8 mouse cellular contexts compared by ENCODE assay signal in the genomic region with DNA sequence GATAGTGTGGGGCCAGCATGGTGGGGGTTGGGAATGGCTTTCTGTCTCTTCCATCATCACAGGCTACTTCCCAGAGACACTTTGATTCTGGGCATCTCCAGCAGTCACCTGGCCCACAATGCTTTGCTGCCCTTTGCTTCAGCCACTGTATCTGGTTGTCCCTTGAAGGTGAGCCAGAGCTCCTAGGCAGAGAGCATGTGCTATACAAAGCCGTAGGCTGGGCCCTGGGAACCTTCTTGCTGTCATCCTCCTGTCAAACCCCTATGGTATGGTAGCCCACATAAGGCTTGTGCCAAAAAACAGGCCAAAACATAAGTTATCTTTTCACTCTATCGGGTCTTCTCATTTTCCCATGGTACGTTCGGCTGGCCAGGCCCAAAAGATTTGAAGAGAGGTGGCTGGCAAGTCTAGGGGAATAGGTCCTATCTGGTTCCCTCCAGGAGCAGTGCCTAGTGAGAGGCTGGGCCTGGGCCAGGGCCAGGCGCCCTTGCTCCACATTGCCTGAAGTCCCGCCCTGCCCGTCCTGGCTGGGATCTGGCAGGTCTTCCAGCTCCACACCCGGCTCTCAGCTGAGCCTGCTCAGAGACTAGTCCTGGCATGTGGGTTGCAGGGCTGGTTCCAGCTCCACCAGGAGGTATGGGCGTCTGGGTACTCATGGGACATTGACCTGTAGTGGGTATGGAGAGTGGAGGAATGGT. TPM values are rescaled to one million over a fixed set of nuclear protein-coding genes. Genes with fewer than 3 reads are reported as not detected.
A peak's percentile ranks its signal among the peaks of the same experiment; 100 is the strongest.
DNase-seq lines count a peak whose midpoint lies in the region; ATAC-seq lines count a peak whose summit lies in the region.
"Had no signal": no experiment of that assay in that cellular context is flagged by ENCODE, and none has a peak within 500 bp of the region (broad histone marks: within the 10 kb centered on the region; RNA-seq: fewer than 3 reads in every experiment).

No protein-coding gene starts in this region.

- peak; percentile 26 to 88 for DNase-seq in adrenal gland, adult (ENCODE audit: inconsistent age in 2 of 2, low spot score in 1 of 2)
- DNase-seq in cerebellum, adult 11 months, result peak; percentile 72
- DNase-seq in lung, postnatal 25 days (ENCODE audit: low spot score), result peak; percentile 81
- no peak for DNase-seq in right cerebral cortex, postnatal 4 days
- DNase-seq in right cerebral cortex, postnatal 36 days (ENCODE audit: low spot score in 2 of 2), result no peak
- DNase-seq in midbrain, embryonic 11.5 days (ENCODE audit: low spot score, missing footprints), result no peak

- WGBS in heart, embryonic 15.5 days, result 54% methylated on average over 9 of the region's 9 CpGs
- WGBS in midbrain, embryonic 11.5 days, result 91% methylated on average over 9 of the region's 9 CpGs

- H3K4me3 ChIP-seq in heart, embryonic 15.5 days, result no peak overlapping the region
- H3K4me3 ChIP-seq in midbrain, embryonic 11.5 days (ENCODE audit: low read depth, low read length), result no peak overlapping the region
- H3K4me3 ChIP-seq: limb, embryonic 12.5 days had no signal

- H3K9ac ChIP-seq in heart, embryonic 15.5 days, result no peak overlapping the region
- H3K9ac ChIP-seq in midbrain, embryonic 11.5 days (ENCODE audit: low read length), result no peak overlapping the region
- H3K9ac ChIP-seq: limb, embryonic 12.5 days had no signal

- peak; percentile 59; the same call in 1 of the 2 replicates for ATAC-seq in heart, embryonic 15.5 days (replicated peaks; ENCODE audit: insufficient number of reproducible peaks, insufficient read depth, low FRiP score, low read depth)
- ATAC-seq in midbrain, embryonic 11.5 days (ENCODE audit: low FRiP score), result no peak

- peaks cover 24% of the 10 kb centered on the region for H3K4me1 ChIP-seq in heart, embryonic 15.5 days (replicated peaks)
- no peaks in the 10 kb centered on the region for H3K4me1 ChIP-seq in midbrain, embryonic 11.5 days (ENCODE audit: control insufficient read depth, insufficient read depth, low read length)

- no peaks in the 10 kb centered on the region for H3K27me3 ChIP-seq in heart, embryonic 15.5 days
- no peaks in the 10 kb centered on the region for H3K27me3 ChIP-seq in midbrain, embryonic 11.5 days (ENCODE audit: control insufficient read depth, insufficient read depth, low read length)
- H3K27me3 ChIP-seq: limb, embryonic 12.5 days had no signal

- no peak overlapping the region for H3K4me2 ChIP-seq in heart, embryonic 15.5 days
- no peak overlapping the region for H3K4me2 ChIP-seq in midbrain, embryonic 11.5 days
- H3K4me2 ChIP-seq: limb, embryonic 12.5 days had no signal

- no peaks in the 10 kb centered on the region for H3K9me3 ChIP-seq in heart, embryonic 15.5 days (replicated peaks)
- H3K9me3 ChIP-seq in midbrain, embryonic 11.5 days (ENCODE audit: control insufficient read depth, low read length), result no peaks in the 10 kb centered on the region
- H3K9me3 ChIP-seq: limb, embryonic 12.5 days had no signal

- H3K36me3 ChIP-seq in heart, embryonic 15.5 days, result no peaks in the 10 kb centered on the region
- no peaks in the 10 kb centered on the region for H3K36me3 ChIP-seq in midbrain, embryonic 11.5 days (ENCODE audit: control insufficient read depth, insufficient read depth, low read length)

- peak overlapping the region; percentile 26; the same call in 1 of the 2 replicates for H3K27ac ChIP-seq in heart, embryonic 15.5 days
- H3K27ac ChIP-seq in midbrain, embryonic 11.5 days (ENCODE audit: low read depth, low read length), result no peak overlapping the region

RNA-seq across cellular contexts. Expression of gene Sdc1, which starts 10.7 kb away (rescaled TPM):
- polyA plus RNA-seq in heart, embryonic 15.5 days (2015; fragmentation: Nextera tagmentation; extraction: Ambion mirVana), result 33.9 and 48.6 TPM in 2 replicates
- polyA plus RNA-seq in midbrain, embryonic 11.5 days (2014; fragmentation: Nextera tagmentation; extraction: Ambion mirVana), result 67.9 and 73.8 TPM in 2 replicates

Comparison
In these comparisons a context has a peak if more than half of its experiments do, and no peak if none do; other contexts are left out.
1. DNase-seq: peak in adrenal gland, adult (2 of 2), cerebellum, adult 11 months (single experiment) and lung, postnatal 25 days (single experiment); none in right cerebral cortex, postnatal 4 days (single experiment), right cerebral cortex, postnatal 36 days (0 of 2) and midbrain, embryonic 11.5 days (single experiment).